Mouse (Mus musculus) heart, embryonic 12.5 days (tissue): ENCODE measurements around the gene Pim1. TPM values are rescaled to one million over a fixed set of nuclear protein-coding genes. Genes with fewer than 3 reads are reported as not detected.

ENCODE experiments used
- ATAC-seq: fragments of 200-750 bp; cut with Nextera tagmentation; 2 replicates; pipeline ENCODE4 v1.8.0; 2017; ENCODE audit warnings: moderate TSS enrichment, moderate library complexity; ENCODE audit not compliant: insufficient number of reproducible peaks, low FRiP score
- H3K27ac ChIP-seq: fragments of 300-500 bp; sonication (generic); 2 replicates; pipeline ENCODE4 v1.5.1; 2016; ENCODE audit warnings: mild to moderate bottlenecking, moderate library complexity; ENCODE audit not compliant: poor library complexity, severe bottlenecking
- H3K27me3 ChIP-seq: fragments of 300-500 bp; sonication (generic); replicated peaks from 2 replicates; pipeline ENCODE4 v1.6.1; 2016; ENCODE audit warnings: mild to moderate bottlenecking, moderate library complexity
- H3K36me3 ChIP-seq: fragments of 300-500 bp; sonication (generic); 2 replicates; pipeline ENCODE4 v1.6.1; 2016; ENCODE audit warnings: mild to moderate bottlenecking, moderate library complexity
- H3K4me1 ChIP-seq: fragments of 300-500 bp; sonication (generic); replicated peaks from 2 replicates; pipeline ENCODE4 v1.6.1; 2016; ENCODE audit warnings: mild to moderate bottlenecking
- H3K4me2 ChIP-seq: fragments of 300-500 bp; sonication (generic); 2 replicates; pipeline ENCODE4 v1.6.1; 2016; ENCODE audit warnings: mild to moderate bottlenecking, moderate library complexity
- H3K4me3 ChIP-seq: fragments of 300-500 bp; sonication (generic); 2 replicates; pipeline ENCODE4 v1.5.1; 2016; ENCODE audit warnings: mild to moderate bottlenecking
- H3K9ac ChIP-seq: fragments of 300-500 bp; sonication (generic); 2 replicates; pipeline ENCODE4 v1.6.1; 2016; ENCODE audit warnings: mild to moderate bottlenecking, moderate library complexity
- H3K9me3 ChIP-seq: fragments of 300-500 bp; sonication (generic); replicated peaks from 2 replicates; pipeline ENCODE4 v1.6.1; 2016; ENCODE audit warnings: mild to moderate bottlenecking, moderate library complexity
- WGBS: fragments of 180-500 bp; shearing (Covaris S2); methylation state at CpG from one replicate; pipeline ENCODE4 v1.1.7; 2016; 5-methylcytosine and 5-hydroxymethylcytosine counted together
- polyA plus RNA-seq: library from polyadenylated mRNA; unstranded; fragments of >200 nt; fragmentation: Nextera tagmentation; extraction: Ambion mirVana; gene quantifications from 2 replicates; pipeline ENCODE4 v1.2.1, GENCODE M21; 2016

Gene Pim1
- polyA plus RNA-seq, 1 experiment from 2014 or later, result 25.1 TPM

DNA sequence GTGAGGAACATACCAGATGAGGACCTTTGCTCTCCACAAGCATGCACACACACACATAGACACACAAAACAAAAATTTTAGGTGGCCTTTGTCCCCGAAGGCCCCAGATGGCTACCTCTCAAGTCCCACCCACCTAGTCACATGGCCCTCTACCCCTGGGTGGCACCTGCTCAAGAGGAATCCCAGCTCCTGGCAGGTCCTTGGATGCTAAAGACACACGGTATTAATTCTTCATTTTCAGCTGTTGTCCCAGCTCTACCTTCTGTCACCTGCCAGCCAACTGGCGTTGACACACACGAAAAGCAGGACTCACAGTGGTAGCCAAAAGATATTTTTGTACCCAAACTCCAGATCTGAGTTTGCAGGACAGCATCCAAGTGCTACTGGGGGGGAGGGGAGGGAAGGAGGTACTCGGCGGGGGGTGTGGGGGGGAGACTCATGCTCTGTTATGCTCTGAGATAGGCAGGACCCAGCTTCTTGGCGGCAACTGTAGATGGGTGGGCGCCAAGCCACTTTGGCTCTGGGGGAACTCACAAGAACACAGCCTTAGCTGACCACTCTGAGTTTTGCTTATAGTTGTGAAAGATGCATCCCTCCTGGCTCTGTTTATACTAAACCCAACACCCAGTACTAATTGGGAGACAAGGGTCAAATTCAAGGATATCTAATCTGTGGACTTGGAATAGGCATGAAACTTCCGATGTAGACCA lies 35.0 kb upstream of the Pim1 start:
- Histone ChIP-seq H3K27me3 (no peaks in the 10 kb centered on the region), H3K36me3 (no peaks in the 10 kb centered on the region), H3K27ac (peak overlapping the region; percentile 54), H3K9ac (0 out of 2 replicates have a peak overlapping the region, but pooled peaks have one; percentile 20), H3K4me2 (no peak overlapping the region), H3K4me3 (no peak overlapping the region), H3K9me3 (no peaks in the 10 kb centered on the region), H3K4me1 (peaks cover 69% of the 10 kb centered on the region)
- WGBS, result 55% methylated on average over 9 of the region's 9 CpGs
- no peak for ATAC-seq

DNA sequence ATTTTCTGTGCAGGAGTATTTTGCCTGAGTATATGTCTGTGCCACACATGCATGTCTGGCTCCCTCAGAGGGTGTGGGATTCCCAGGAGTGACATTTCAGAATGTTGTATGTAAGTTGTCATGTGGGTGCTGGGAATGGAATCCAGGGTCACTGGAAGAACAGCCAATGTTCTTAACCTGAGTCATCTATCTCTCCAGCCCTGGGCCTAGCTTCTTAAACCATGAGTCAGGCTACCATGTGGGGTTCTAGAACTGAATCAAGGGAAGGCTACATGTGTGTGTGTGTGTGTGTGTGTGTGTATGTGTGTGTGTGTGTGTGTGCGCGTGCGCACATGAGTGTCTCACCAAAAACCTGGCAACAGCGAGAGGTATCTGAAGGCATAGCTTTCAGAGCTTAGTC lies 34.1 kb upstream of the Pim1 start:
- H3K27ac ChIP-seq, result peak overlapping the region; percentile 97
- no peak overlapping the region; the same call in 1 of the 2 replicates for H3K9ac ChIP-seq
- peaks cover 61% of the 10 kb centered on the region for H3K4me1 ChIP-seq
- no peak overlapping the region for H3K4me3 ChIP-seq
- no peak overlapping the region for H3K4me2 ChIP-seq
- no peaks in the 10 kb centered on the region for H3K27me3 ChIP-seq
- WGBS, result 95% methylated on average over 4 of the region's 4 CpGs
- no peaks in the 10 kb centered on the region for H3K36me3 ChIP-seq
- ATAC-seq, result no peak
- no peaks in the 10 kb centered on the region for H3K9me3 ChIP-seq

DNA sequence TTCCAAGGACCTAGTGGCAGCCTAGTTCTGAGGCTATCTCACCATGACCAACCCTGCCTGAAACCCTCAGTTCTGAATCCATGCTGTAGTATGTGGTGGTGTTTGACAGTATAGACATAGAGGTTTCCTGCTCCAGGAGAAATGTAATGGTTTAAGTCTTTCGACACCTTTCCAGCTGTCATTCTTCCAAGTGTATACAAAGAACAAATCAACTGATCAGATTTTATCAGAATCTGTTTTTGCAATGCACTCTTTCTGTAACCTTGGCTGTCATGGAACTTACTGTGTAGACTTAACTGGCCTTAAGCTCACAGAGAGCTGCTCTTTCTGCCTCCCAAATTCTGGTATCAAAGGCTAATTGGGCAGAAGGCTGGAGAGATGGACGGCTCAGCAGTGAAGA lies 33.6 kb upstream of the Pim1 start:
- H3K4me2 ChIP-seq, result no peak overlapping the region
- H3K27me3 ChIP-seq, result no peaks in the 10 kb centered on the region
- no peaks in the 10 kb centered on the region for H3K36me3 ChIP-seq
- H3K27ac ChIP-seq, result peak overlapping the region; percentile 97
- no peak for ATAC-seq
- H3K9ac ChIP-seq, result no peak overlapping the region; the same call in 1 of the 2 replicates
- H3K4me3 ChIP-seq, result no peak overlapping the region
- H3K9me3 ChIP-seq, result no peaks in the 10 kb centered on the region
- H3K4me1 ChIP-seq, result peaks cover 56% of the 10 kb centered on the region
- WGBS, result 59% methylated on average over 2 of the region's 2 CpGs

DNA sequence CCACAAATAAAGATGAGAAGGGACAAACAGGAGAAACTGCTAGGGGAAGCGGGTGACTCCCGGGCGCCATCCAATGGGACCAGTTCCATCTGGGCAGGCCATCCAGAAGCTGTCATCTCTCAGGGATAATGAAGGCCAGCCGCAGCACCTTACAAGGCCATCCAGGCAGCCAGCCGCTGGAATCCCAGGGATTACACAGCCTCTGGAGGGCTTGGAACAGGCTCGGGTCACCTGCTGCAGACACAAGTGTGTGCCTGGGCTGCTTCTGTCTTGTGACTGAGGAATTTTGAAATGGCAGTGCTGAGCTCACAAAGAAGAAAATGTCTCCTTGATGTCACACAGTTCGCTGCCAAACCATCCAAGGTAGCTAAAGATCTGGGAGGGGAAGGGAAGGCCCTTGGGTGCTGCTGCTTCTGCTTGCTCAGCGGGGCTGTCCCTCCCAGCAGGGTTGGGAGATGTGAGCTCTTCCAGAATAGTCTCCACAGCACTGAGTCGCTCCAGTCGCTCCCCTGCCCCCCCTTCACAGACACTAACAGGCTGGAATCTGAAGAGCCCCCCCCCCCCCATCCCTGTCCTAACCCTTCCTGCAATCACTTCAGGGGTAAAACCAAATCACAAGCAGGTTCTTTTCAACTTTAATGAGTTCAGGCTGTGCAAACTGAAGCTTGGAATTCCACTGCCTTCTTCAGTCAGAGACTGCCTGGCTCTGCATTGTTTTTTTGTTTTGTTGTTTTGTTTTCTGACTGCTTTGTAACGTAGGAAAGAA lies 32.6 kb upstream of the Pim1 start:
- no peaks in the 10 kb centered on the region for H3K36me3 ChIP-seq
- H3K27me3 ChIP-seq, result no peaks in the 10 kb centered on the region
- peak overlapping the region; percentile 58 for H3K9ac ChIP-seq
- peak; percentile 72 for ATAC-seq
- no peak overlapping the region for H3K4me3 ChIP-seq
- peak overlapping the region; percentile 59 for H3K4me2 ChIP-seq
- peak overlapping the region; percentile 97 for H3K27ac ChIP-seq
- 17% methylated on average over 11 of the region's 11 CpGs for WGBS
- peaks cover 55% of the 10 kb centered on the region for H3K4me1 ChIP-seq
- no peaks in the 10 kb centered on the region for H3K9me3 ChIP-seq

GRCm38 (mm10) chr17:29459321-29460118 lies 31.0 kb upstream of the Pim1 start:
- Histone ChIP-seq H3K4me3 (peak overlapping the region; percentile 23), H3K4me2 (peak overlapping the region; percentile 59), H3K27ac (peak overlapping the region; percentile 97), H3K4me1 (peaks cover 69% of the 10 kb centered on the region), H3K27me3 (no peaks in the 10 kb centered on the region), H3K9ac (peak overlapping the region; percentile 43), H3K36me3 (no peaks in the 10 kb centered on the region), H3K9me3 (no peaks in the 10 kb centered on the region)
- WGBS, result 4% methylated on average over 24 of the region's 24 CpGs
- ATAC-seq, result peak; percentile 15; the same call in 1 of the 2 replicates

- Histone ChIP-seq H3K27ac (peak overlapping the region; percentile 97), H3K4me3 (0 out of 2 replicates have a peak overlapping the region, but pooled peaks have one; percentile 23), H3K36me3 (no peaks in the 10 kb centered on the region), H3K4me1 (peaks cover 73% of the 10 kb centered on the region), H3K27me3 (no peaks in the 10 kb centered on the region), H3K9ac (peak overlapping the region; percentile 43; the same call in 1 of the 2 replicates), H3K9me3 (no peaks in the 10 kb centered on the region), H3K4me2 (peak overlapping the region; percentile 59)
- ATAC-seq, result no peak
- 17% methylated on average over 5 of the region's 5 CpGs for WGBS
Observed at GRCm38 (mm10) chr17:29460119-29460505, 30.4 kb upstream of the Pim1 start.

DNA sequence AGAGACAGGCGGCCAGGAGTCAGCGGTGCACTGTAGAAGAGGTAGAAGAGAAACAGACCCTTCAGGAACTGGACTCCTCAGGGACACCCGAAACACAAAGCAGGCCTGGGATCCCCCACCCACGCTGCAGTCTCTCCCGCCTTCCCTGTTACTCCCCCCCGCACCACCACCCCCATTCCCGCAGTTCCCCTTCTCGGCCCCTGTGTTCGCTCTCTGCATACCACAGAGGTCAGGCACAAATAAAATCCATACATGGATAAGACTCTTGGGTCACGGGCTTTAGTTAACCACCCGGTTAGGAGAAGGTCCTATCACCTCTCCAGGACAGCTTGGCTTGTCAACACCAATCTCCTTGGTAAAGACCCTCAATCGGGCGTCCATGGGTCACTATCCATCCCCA lies 26.9 kb upstream of the Pim1 start:
- no peaks in the 10 kb centered on the region for H3K9me3 ChIP-seq
- WGBS, result 3% methylated on average over 13 of the region's 13 CpGs
- H3K27ac ChIP-seq, result peak overlapping the region; percentile 93
- peak overlapping the region; percentile 55; the same call in 1 of the 2 replicates for H3K9ac ChIP-seq
- no peaks in the 10 kb centered on the region for H3K36me3 ChIP-seq
- peak overlapping the region; percentile 31 for H3K4me3 ChIP-seq
- peak; percentile 33 for ATAC-seq
- H3K4me1 ChIP-seq, result peaks cover 69% of the 10 kb centered on the region
- H3K4me2 ChIP-seq, result peak overlapping the region; percentile 60
- no peaks in the 10 kb centered on the region for H3K27me3 ChIP-seq

- Histone ChIP-seq H3K4me1 (peaks cover 65% of the 10 kb centered on the region), H3K9ac (peak overlapping the region; percentile 55), H3K27ac (peak overlapping the region; percentile 93), H3K4me3 (peak overlapping the region; percentile 31), H3K4me2 (peak overlapping the region; percentile 60), H3K36me3 (no peaks in the 10 kb centered on the region), H3K27me3 (no peaks in the 10 kb centered on the region), H3K9me3 (no peaks in the 10 kb centered on the region)
- ATAC-seq, result peak; percentile 30
- WGBS, result under 1% methylated on average over 14 of the region's 14 CpGs
Observed at GRCm38 (mm10) chr17:29464068-29464467, 26.5 kb upstream of the Pim1 start.

DNA sequence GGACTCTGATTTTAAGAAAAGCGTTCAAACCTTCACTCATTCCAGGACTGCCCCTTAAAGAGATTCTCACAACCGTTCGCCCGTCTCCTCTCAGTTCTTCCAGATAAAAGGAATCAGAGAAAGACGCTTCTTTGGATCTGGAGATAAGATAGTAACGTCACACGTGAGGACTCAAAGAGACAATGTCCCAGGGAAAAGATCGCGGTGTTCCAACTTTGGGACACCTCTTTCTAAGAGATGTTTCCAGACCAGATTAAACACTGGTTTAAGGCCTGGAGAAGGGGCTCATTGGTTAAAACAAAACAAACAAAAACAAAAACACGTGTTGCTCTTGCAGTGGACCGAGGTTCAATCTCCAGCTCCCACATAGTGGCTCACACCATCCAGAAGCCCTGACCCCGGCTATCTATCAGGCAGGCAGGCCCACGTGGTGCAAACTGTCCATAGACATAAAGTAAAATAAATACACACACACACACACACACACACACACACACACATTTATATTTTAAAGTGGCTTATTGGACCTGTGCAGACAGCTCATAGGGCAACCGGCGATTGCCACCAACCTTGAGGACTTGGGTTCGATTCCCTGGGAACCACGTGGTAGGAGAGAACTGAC lies 25.9 kb upstream of the Pim1 start:
- 10% methylated on average over 17 of the region's 17 CpGs for WGBS
- H3K4me3 ChIP-seq, result peak overlapping the region; percentile 31
- H3K4me2 ChIP-seq, result peak overlapping the region; percentile 60
- H3K9ac ChIP-seq, result peak overlapping the region; percentile 55
- no peaks in the 10 kb centered on the region for H3K36me3 ChIP-seq
- no peak for ATAC-seq
- peak overlapping the region; percentile 93 for H3K27ac ChIP-seq
- no peaks in the 10 kb centered on the region for H3K27me3 ChIP-seq
- no peaks in the 10 kb centered on the region for H3K9me3 ChIP-seq
- H3K4me1 ChIP-seq, result peaks cover 60% of the 10 kb centered on the region

GRCm38 (mm10) chr17:29465405-29466010 lies 25.0 kb upstream of the Pim1 start:
- H3K36me3 ChIP-seq, result no peaks in the 10 kb centered on the region
- 20% methylated on average over 9 of the region's 9 CpGs for WGBS
- no peak overlapping the region for H3K9ac ChIP-seq
- H3K27ac ChIP-seq, result 0 out of 2 replicates have a peak overlapping the region, but pooled peaks have one; percentile 28
- no peak overlapping the region for H3K4me3 ChIP-seq
- peaks cover 60% of the 10 kb centered on the region for H3K4me1 ChIP-seq
- no peak overlapping the region for H3K4me2 ChIP-seq
- H3K9me3 ChIP-seq, result no peaks in the 10 kb centered on the region
- no peaks in the 10 kb centered on the region for H3K27me3 ChIP-seq
- no peak for ATAC-seq
